Comparison of ENCODE assay signal across 15 mouse cellular contexts in the genomic region with DNA sequence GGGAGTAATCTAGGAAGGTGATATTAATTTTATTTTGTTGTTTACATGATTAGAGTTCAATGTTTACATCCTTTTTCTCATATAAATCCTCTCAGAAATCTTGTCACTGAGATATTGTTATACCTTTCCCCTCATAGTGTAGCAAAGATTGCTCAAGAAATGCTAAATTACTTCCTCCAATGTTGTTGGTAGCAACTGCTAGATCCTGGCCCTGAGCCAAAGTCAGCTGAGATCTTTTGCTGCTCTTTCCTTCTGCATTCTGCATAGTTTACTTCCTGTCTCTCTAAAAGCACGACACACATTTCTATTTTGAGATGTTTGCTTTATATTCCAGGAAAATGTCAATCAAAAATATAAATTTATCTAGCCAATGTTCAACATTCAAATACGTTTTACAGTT.
DNase-seq lines count a peak whose midpoint lies in the region; ATAC-seq and TF ChIP-seq lines count a peak whose summit lies in the region.
"Had no signal": no experiment of that assay in that cellular context is flagged by ENCODE, and none has a peak within 500 bp of the region (broad histone marks: within the 10 kb centered on the region; RNA-seq: fewer than 3 reads in every experiment).

No protein-coding gene starts in this region.

- H3K9ac ChIP-seq in forebrain, embryonic 14.5 days (ENCODE audit: low read length) = no peak overlapping the region
- no peak overlapping the region for H3K9ac ChIP-seq in forebrain, embryonic 13.5 days
- H3K9ac ChIP-seq in MEL (ENCODE audit: control insufficient read depth, low read depth, low read length, poor library complexity, severe bottlenecking) = peak overlapping the region; percentile 14; the same call in 1 of the 2 replicates
- H3K9ac ChIP-seq: embryonic facial prominence, embryonic 13.5 days; hindbrain, embryonic 13.5 days; limb, embryonic 15.5 days had no signal

- intact Hi-C loops in left cerebral cortex, postnatal 10 days (cut with DNase I) = no loop called here
- intact Hi-C loops in left cerebral cortex, postnatal 36 days (cut with DNase I) = no loop called here

- no peak for TF ChIP-seq POLR2A in MEL (IDR thresholded peaks at IDR 0.05; ENCODE audit: control insufficient read depth in 1 of 2, insufficient read depth in 1 of 2, low read depth in 1 of 2, low read length in 2 of 2, poor library complexity in 1 of 2)

- no peak overlapping the region for H3K4me3 ChIP-seq in forebrain, embryonic 14.5 days (ENCODE audit: low read depth, low read length)
- H3K4me3 ChIP-seq in forebrain, embryonic 13.5 days = no peak overlapping the region
- H3K4me3 ChIP-seq in MEL (ENCODE audit: control insufficient read depth in 1 of 2, insufficient read depth in 1 of 2, low read depth in 2 of 2, low read length in 2 of 2) = peak overlapping the region in 1 of 2 experiments; percentile 57; a peak in 2 of 4 replicates
- H3K4me3 ChIP-seq: embryonic facial prominence, embryonic 13.5 days; hindbrain, embryonic 13.5 days; limb, embryonic 15.5 days; midbrain, embryonic 10.5 days had no signal

- no peak for TF ChIP-seq CTCF in MEL (IDR thresholded peaks at IDR 0.05 in 2 of 3, conservative IDR thresholded peaks at IDR 0.05 in 1 of 3; ENCODE audit: control insufficient read depth in 1 of 3, insufficient read depth in 1 of 3, low read depth in 2 of 3, low read length in 3 of 3, poor library complexity in 1 of 3, severe bottlenecking in 1 of 3)

- H3K4me1 ChIP-seq in forebrain, embryonic 14.5 days (ENCODE audit: control insufficient read depth, insufficient read depth, low read length) = no peaks in the 10 kb centered on the region
- H3K4me1 ChIP-seq in forebrain, embryonic 13.5 days = no peaks in the 10 kb centered on the region
- H3K4me1 ChIP-seq in MEL (ENCODE audit: control insufficient read depth in 1 of 2, insufficient read depth in 2 of 2, low read length in 2 of 2) = no peaks in the 10 kb centered on the region
- H3K4me1 ChIP-seq: embryonic facial prominence, embryonic 13.5 days; hindbrain, embryonic 13.5 days; limb, embryonic 15.5 days; midbrain, embryonic 10.5 days had no signal

- no peaks in the 10 kb centered on the region for H3K9me3 ChIP-seq in forebrain, embryonic 14.5 days (replicated peaks; ENCODE audit: control insufficient read depth, low read length)
- no peaks in the 10 kb centered on the region for H3K9me3 ChIP-seq in forebrain, embryonic 13.5 days (replicated peaks)
- no peaks in the 10 kb centered on the region for H3K9me3 ChIP-seq in MEL (replicated peaks; ENCODE audit: insufficient read depth, low read length)
- H3K9me3 ChIP-seq: embryonic facial prominence, embryonic 13.5 days; hindbrain, embryonic 13.5 days; limb, embryonic 15.5 days; midbrain, embryonic 10.5 days had no signal

- no peak overlapping the region for H3K4me2 ChIP-seq in forebrain, embryonic 14.5 days (ENCODE audit: low read length)
- no peak overlapping the region for H3K4me2 ChIP-seq in forebrain, embryonic 13.5 days
- H3K4me2 ChIP-seq: embryonic facial prominence, embryonic 13.5 days; hindbrain, embryonic 13.5 days; limb, embryonic 15.5 days had no signal

- 45% methylated on average over 2 of the region's 2 CpGs for WGBS in forebrain, embryonic 14.5 days
- WGBS in forebrain, embryonic 13.5 days = 44% methylated on average over 2 of the region's 2 CpGs

- no peaks in the 10 kb centered on the region for H3K36me3 ChIP-seq in forebrain, embryonic 14.5 days (ENCODE audit: control insufficient read depth, insufficient read depth, low read length)
- H3K36me3 ChIP-seq in forebrain, embryonic 13.5 days (ENCODE audit: poor library complexity, severe bottlenecking) = no peaks in the 10 kb centered on the region
- H3K36me3 ChIP-seq in MEL (ENCODE audit: control insufficient read depth in 1 of 2, insufficient read depth in 2 of 2, low read length in 2 of 2) = no peaks in the 10 kb centered on the region
- H3K36me3 ChIP-seq: embryonic facial prominence, embryonic 13.5 days; hindbrain, embryonic 13.5 days; limb, embryonic 15.5 days; midbrain, embryonic 10.5 days had no signal

- H3K27ac ChIP-seq in forebrain, embryonic 14.5 days (ENCODE audit: low read depth, low read length) = no peak overlapping the region
- H3K27ac ChIP-seq in forebrain, embryonic 13.5 days = no peak overlapping the region
- no peak overlapping the region for H3K27ac ChIP-seq in MEL (ENCODE audit: control insufficient read depth, low read depth, low read length)
- H3K27ac ChIP-seq: embryonic facial prominence, embryonic 13.5 days; hindbrain, embryonic 13.5 days; limb, embryonic 15.5 days; midbrain, embryonic 10.5 days had no signal

- no peaks in the 10 kb centered on the region for H3K27me3 ChIP-seq in forebrain, embryonic 14.5 days (replicated peaks; ENCODE audit: control insufficient read depth, insufficient read depth, low read length)
- H3K27me3 ChIP-seq in forebrain, embryonic 13.5 days = no peaks in the 10 kb centered on the region
- no peaks in the 10 kb centered on the region for H3K27me3 ChIP-seq in MEL (ENCODE audit: control insufficient read depth in 1 of 2, insufficient read depth in 2 of 2, low read length in 2 of 2)
- H3K27me3 ChIP-seq: embryonic facial prominence, embryonic 13.5 days; hindbrain, embryonic 13.5 days; limb, embryonic 15.5 days had no signal

- no peak for ATAC-seq in forebrain, embryonic 14.5 days
- ATAC-seq in forebrain, embryonic 13.5 days = no peak

- peak; percentile 11 for DNase-seq in forebrain, embryonic 14.5 days (ENCODE audit: low spot score)
- DNase-seq in left cerebral cortex, postnatal 10 days (ENCODE audit: extremely low spot score in 1 of 2, low spot score in 2 of 2) = peak; percentile 2 to 47
- no peak for DNase-seq in left cerebral cortex, postnatal 36 days (ENCODE audit: low spot score in 2 of 2)
- peak; percentile 94 for DNase-seq in MEL (ENCODE audit: low read depth, low spot score)
- peak; percentile 34 for DNase-seq in lung, postnatal 10 days
- DNase-seq in embryo, embryonic 10.5 days (ENCODE audit: low spot score) = no peak
- no peak for DNase-seq in gastrocnemius, adult 18-20 months (ENCODE audit: low spot score)
- DNase-seq: cerebellum, adult 2 months; spleen, adult 18-20 months; thymus, adult 2 months had no signal

- TF ChIP-seq EP300 in MEL (IDR thresholded peaks at IDR 0.05; ENCODE audit: low read depth in 1 of 2, low read length in 2 of 2) = peak in 1 of 2 experiments; percentile 33; a peak in 2 of 4 replicates

- H3K79me2 ChIP-seq in MEL (ENCODE audit: control insufficient read depth, insufficient read depth, low read length, poor library complexity) = no peaks in the 10 kb centered on the region

- TF ChIP-seq RAD21 in MEL (IDR thresholded peaks at IDR 0.05; ENCODE audit: low read depth, low read length) = no peak; the same call in 1 of the 2 replicates

TF ChIP-seq in MEL, 35 proteins besides CTCF, POLR2A, EP300 and RAD21:
- TF ChIP-seq POLR2AphosphoS5 (IDR thresholded peaks at IDR 0.05; ENCODE audit: borderline replicate concordance, low read depth, low read length) (no peak), ETS1 (IDR thresholded peaks at IDR 0.05; ENCODE audit: low read depth, low read length) (peak; percentile 90), BHLHE40 (IDR thresholded peaks at IDR 0.05; ENCODE audit: borderline replicate concordance, low read depth, low read length) (peak; percentile 82), MEF2A (IDR thresholded peaks at IDR 0.05; ENCODE audit: extremely low read depth, insufficient replicate concordance, low read depth, low read length, poor library complexity, severe bottlenecking) (peak; percentile 51; the same call in 1 of the 2 replicates), RCOR1 (IDR thresholded peaks at IDR 0.05; ENCODE audit: low read depth, low read length) (peak; percentile 69), ELF1 (IDR thresholded peaks at IDR 0.05; ENCODE audit: low read depth, low read length) (peak; percentile 34; the same call in 1 of the 2 replicates), SIN3A (IDR thresholded peaks at IDR 0.05; ENCODE audit: low read length) (peak; percentile 50), MYB (IDR thresholded peaks at IDR 0.05; ENCODE audit: low read depth, low read length) (no peak), MXI1 (IDR thresholded peaks at IDR 0.05; ENCODE audit: low read depth, low read length) (0 out of 2 replicates have a peak, but pooled peaks have one; percentile 20), HCFC1 (IDR thresholded peaks at IDR 0.05; ENCODE audit: low read depth, low read length) (peak; percentile 22; the same call in 1 of the 2 replicates), ZC3H11A (IDR thresholded peaks at IDR 0.05; ENCODE audit: low read depth, low read length) (no peak), MYC (IDR thresholded peaks at IDR 0.05; ENCODE audit: low read depth, low read length) (peak; percentile 51; the same call in 1 of the 2 replicates), ZKSCAN1 (IDR thresholded peaks at IDR 0.05; ENCODE audit: low read depth, low read length) (no peak)

Comparison
In these comparisons a context has a peak if more than half of its experiments do, and no peak if none do; other contexts are left out.
1. DNase-seq: peak in forebrain, embryonic 14.5 days (single experiment), left cerebral cortex, postnatal 10 days (2 of 2), MEL (single experiment) and lung, postnatal 10 days (single experiment); none in left cerebral cortex, postnatal 36 days (0 of 2), embryo, embryonic 10.5 days (single experiment) and gastrocnemius, adult 18-20 months (single experiment).